Mouse (Mus musculus) yolk sac, embryonic 10.5 days (tissue): ENCODE data around the gene Aicda.

Source experiments
- DNase-seq: peaks from one replicate; pipeline ENCODE4 v3.0.0-alpha.2; 2017; ENCODE audit warnings: low spot score

The Aicda gene

GRCm38 (mm10) chr6:122601031-122601430 is 47.4 kb downstream of the Aicda start:
- no peak for DNase-seq

GRCm38 (mm10) chr6:122601615-122602014 is 48.0 kb downstream of the Aicda start:
- DNase-seq = no peak

DNA sequence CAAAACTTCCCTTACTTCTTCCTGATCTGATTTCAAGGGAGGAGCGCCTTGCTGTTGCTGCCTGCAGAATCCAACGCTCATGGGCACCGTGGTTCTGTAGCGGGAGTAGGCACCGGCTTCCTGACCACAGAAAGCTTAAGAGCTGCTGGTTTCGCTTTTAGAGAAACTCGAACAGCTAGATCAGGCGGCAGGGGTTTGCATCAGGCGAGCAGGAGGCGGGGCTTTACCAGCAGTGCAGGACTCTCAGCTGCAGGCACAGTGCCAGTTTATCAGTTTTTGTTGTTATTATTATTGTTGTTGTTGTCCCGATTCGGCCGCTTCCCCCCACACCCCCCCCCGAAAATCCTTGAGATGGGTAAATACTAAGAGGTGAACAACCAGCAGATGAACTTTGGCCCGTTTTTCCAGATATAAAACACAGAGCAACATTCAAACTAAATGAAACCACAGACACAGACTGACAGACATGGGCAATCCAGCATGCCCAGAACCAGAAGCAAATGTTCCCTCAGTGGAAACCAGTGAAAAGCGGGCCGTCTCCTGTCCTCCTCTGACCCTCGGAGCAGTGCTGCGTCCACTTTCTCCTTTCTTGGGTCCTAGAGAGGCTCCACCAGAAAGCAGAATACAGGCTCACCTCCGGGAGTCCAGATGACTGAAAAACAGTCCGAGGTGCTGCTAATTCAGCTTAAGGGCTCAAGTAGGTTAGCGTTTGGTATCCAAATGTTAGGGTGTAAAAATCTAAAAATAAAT is 48.8 kb downstream of the Aicda start, which contains the start of gene Apobec1:
Apobec1 (minus strand) TSS at position 203 of the 750 bp plus-strand sequence.
- DNase-seq = peak; percentile 58

GRCm38 (mm10) chr6:122602992-122603322 is 49.4 kb downstream of the Aicda start:
- DNase-seq = no peak

- DNase-seq = no peak
Observed at GRCm38 (mm10) chr6:122604260-122604659, 50.7 kb downstream of the Aicda start.

GRCm38 (mm10) chr6:122605483-122605882 is 51.9 kb downstream of the Aicda start:
- no peak for DNase-seq

GRCm38 (mm10) chr6:122606661-122607060 is 53.1 kb downstream of the Aicda start:
- DNase-seq = no peak

DNA sequence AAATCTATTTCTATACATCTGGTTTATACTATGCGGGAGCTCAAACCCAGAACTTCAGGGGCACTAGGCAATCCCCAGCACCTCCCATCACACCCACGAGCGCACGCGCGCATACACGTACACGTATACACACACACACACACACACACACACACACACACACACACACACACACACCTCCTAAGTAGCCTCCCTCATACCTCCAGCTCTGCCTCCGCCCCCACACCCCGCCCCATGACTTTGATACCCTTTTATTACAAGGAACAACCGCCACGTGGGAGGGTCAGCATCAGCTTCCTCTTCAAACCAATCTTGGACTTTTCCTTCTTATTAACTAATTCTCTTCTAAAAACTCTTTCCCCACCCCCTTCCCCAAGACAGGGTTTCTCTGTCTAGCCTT is 54.1 kb downstream of the Aicda start:
- no peak for DNase-seq

GRCm38 (mm10) chr6:122608434-122609376 is 55.1 kb downstream of the Aicda start:
- DNase-seq = no peak

DNA sequence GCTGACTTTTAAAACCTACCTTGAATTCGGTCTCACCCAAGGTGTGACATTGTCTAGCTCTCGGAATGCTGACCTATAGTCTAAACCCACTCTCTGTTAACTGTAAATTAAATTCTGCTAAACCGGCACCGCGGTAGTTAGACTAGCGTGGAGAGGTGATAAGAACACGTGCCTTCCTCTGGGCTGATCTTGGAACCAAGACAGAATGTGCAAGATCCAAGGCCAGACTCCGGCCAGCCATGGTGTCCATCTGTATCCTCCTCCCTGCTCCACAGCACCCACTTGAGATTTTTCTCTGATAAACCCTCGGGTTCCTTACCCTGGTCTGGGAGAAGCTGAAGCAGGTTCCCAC is 55.8 kb downstream of the Aicda start:
- DNase-seq = no peak

DNA sequence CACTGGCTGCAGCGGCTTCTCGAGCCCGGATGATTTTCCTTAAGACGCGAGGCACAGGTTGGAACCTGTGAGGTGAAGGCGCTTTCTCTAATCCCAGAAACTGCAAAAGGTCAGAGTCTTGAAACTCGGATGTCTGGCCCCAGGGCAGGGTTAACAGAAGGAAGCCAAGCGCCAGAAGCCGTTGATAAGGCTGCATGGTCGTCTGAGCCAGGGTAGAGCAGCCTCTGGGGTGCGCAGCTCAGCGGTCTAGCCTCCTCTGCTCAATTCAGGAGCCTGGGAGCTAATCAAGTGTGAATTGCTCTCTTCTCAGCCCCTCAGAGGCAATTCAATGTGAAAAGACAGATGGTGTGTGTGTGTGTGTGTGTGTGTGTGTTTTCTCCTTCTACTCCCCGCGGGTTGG is 56.2 kb downstream of the Aicda start, which contains the start of gene Gdf3:
Gdf3 (minus strand) TSS at position 317 of the 400 bp plus-strand sequence.
- DNase-seq = no peak

DNA sequence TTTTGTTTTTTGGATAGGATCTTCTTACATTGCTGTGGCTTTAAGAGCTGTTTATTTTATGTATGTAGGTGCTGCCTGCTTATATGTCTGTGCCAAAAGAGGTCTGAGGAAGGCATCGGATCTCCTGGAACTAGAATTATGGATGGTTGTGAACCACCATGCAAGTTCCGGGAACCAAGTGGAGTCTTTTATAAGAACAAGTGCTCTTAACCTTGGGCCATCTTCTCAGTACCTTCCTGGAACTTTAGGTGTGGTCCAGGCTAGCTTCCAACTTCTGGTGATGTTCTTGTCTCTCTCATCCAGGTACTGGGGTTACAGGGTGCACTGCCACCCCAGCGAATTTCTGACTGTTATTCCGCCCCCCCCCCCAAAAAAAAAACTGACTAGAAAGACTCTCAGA is 58.8 kb downstream of the Aicda start:
- no peak for DNase-seq
